Mouse (Mus musculus) lung, embryonic 16.5 days (tissue): ENCODE measurements around the gene Orai1. TPM values are rescaled to one million over a fixed set of nuclear protein-coding genes. Genes with fewer than 3 reads are reported as not detected.

Experiments
- ATAC-seq: fragments of 200-750 bp; cut with Nextera tagmentation; 2 replicates; pipeline ENCODE4 v1.8.0; 2017; ENCODE audit warnings: low read depth, mild to moderate bottlenecking, moderate library complexity
- H3K27ac ChIP-seq: fragments of 300-500 bp; sonication (generic); 2 replicates; pipeline ENCODE4 v1.5.1; 2014; ENCODE audit warnings: mild to moderate bottlenecking, control low read depth, low read length
- H3K27me3 ChIP-seq: fragments of 300-500 bp; sonication (generic); 2 replicates; pipeline ENCODE4 v1.6.1; 2014; ENCODE audit warnings: low read depth, low read length, mixed read lengths; ENCODE audit not compliant: control insufficient read depth, insufficient read depth
- H3K36me3 ChIP-seq: fragments of 300-500 bp; sonication (generic); 2 replicates; pipeline ENCODE4 v1.6.1; 2014; ENCODE audit warnings: low read length; ENCODE audit not compliant: control insufficient read depth, insufficient read depth
- H3K4me1 ChIP-seq: fragments of 300-500 bp; sonication (generic); replicated peaks from 2 replicates; pipeline ENCODE4 v1.6.1; 2014; ENCODE audit warnings: low read length, mixed read lengths; ENCODE audit not compliant: control insufficient read depth, insufficient read depth
- H3K4me2 ChIP-seq: fragments of 300-500 bp; sonication (generic); 2 replicates; pipeline ENCODE4 v1.6.1; 2014; ENCODE audit warnings: low read depth, low read length, control low read depth
- H3K4me3 ChIP-seq: fragments of 300-500 bp; sonication (generic); 2 replicates; pipeline ENCODE4 v1.5.1; 2014; ENCODE audit warnings: mild to moderate bottlenecking, low read length, control low read depth
- H3K9ac ChIP-seq: fragments of 300-500 bp; sonication (generic); 2 replicates; pipeline ENCODE4 v1.6.1; 2014; ENCODE audit warnings: low read length, control low read depth
- H3K9me3 ChIP-seq: fragments of 300-500 bp; sonication (generic); 2 replicates; pipeline ENCODE4 v1.6.1; 2016; ENCODE audit warnings: low read length; ENCODE audit not compliant: control insufficient read depth
- WGBS: fragments of 180-500 bp; shearing (Covaris S2); extraction: QIAGEN DNeasy Blood & Tissue Kit; methylation state at CpG from one replicate; pipeline ENCODE4 v1.1.7; 2014; 5-methylcytosine and 5-hydroxymethylcytosine counted together
- polyA plus RNA-seq: library from polyadenylated mRNA; unstranded; fragments of >200 nt; fragmentation: Nextera tagmentation; extraction: Ambion mirVana; gene quantifications from 2 replicates; pipeline ENCODE4 v1.2.1, GENCODE M21; 2015

Gene Orai1
- polyA plus RNA-seq, 1 experiment from 2014 or later, result 18.2 TPM

GRCm38 (mm10) chr5:123024312-123024711 lies 9.4 kb downstream of the Orai1 start:
- H3K27me3 ChIP-seq, result no peaks in the 10 kb centered on the region
- H3K4me1 ChIP-seq, result peaks cover 22% of the 10 kb centered on the region
- no peak overlapping the region for H3K27ac ChIP-seq
- no peak overlapping the region for H3K4me2 ChIP-seq
- 80% methylated on average over 6 of the region's 6 CpGs for WGBS
- no peaks in the 10 kb centered on the region for H3K9me3 ChIP-seq
- no peaks in the 10 kb centered on the region for H3K36me3 ChIP-seq
- no peak for ATAC-seq
- H3K9ac ChIP-seq, result no peak overlapping the region
- H3K4me3 ChIP-seq, result no peak overlapping the region

- no peak overlapping the region for H3K9ac ChIP-seq
- H3K4me3 ChIP-seq, result no peak overlapping the region
- H3K27ac ChIP-seq, result no peak overlapping the region
- H3K4me1 ChIP-seq, result peaks cover 16% of the 10 kb centered on the region
- H3K9me3 ChIP-seq, result no peaks in the 10 kb centered on the region
- no peak for ATAC-seq
- H3K27me3 ChIP-seq, result no peaks in the 10 kb centered on the region
- H3K4me2 ChIP-seq, result no peak overlapping the region
- peaks cover 1% of the 10 kb centered on the region; the same call in 1 of the 2 replicates for H3K36me3 ChIP-seq
- 72% methylated on average over 9 of the region's 9 CpGs for WGBS
Measured at GRCm38 (mm10) chr5:123024965-123025573, 10.2 kb downstream of the Orai1 start.

- H3K27ac ChIP-seq, result peak overlapping the region; percentile 41; the same call in 1 of the 2 replicates
- peaks cover 16% of the 10 kb centered on the region for H3K4me1 ChIP-seq
- no peaks in the 10 kb centered on the region for H3K27me3 ChIP-seq
- no peak for ATAC-seq
- no peak overlapping the region for H3K4me2 ChIP-seq
- peaks cover 8% of the 10 kb centered on the region for H3K36me3 ChIP-seq
- no peak overlapping the region for H3K9ac ChIP-seq
- H3K9me3 ChIP-seq, result peaks cover 3% of the 10 kb centered on the region; the same call in 1 of the 2 replicates
- H3K4me3 ChIP-seq, result no peak overlapping the region
- WGBS, result 49% methylated on average over 6 of the region's 6 CpGs
Measured at GRCm38 (mm10) chr5:123026414-123026813, 11.5 kb downstream of the Orai1 start.

GRCm38 (mm10) chr5:123027436-123027835 lies 12.6 kb downstream of the Orai1 start:
- ATAC-seq, result no peak
- Histone ChIP-seq H3K4me2 (no peak overlapping the region), H3K27ac (no peak overlapping the region), H3K27me3 (no peaks in the 10 kb centered on the region), H3K4me1 (peaks cover 16% of the 10 kb centered on the region), H3K36me3 (peaks cover 12% of the 10 kb centered on the region), H3K9ac (no peak overlapping the region), H3K4me3 (no peak overlapping the region), H3K9me3 (peaks cover 3% of the 10 kb centered on the region; the same call in 1 of the 2 replicates)
- 37% methylated on average over 6 of the region's 6 CpGs for WGBS

GRCm38 (mm10) chr5:123029729-123030128 lies 14.9 kb downstream of the Orai1 start:
- WGBS, result 83% methylated on average over 7 of the region's 7 CpGs
- Histone ChIP-seq H3K27me3 (no peaks in the 10 kb centered on the region), H3K9ac (no peak overlapping the region), H3K36me3 (peaks cover 12% of the 10 kb centered on the region), H3K9me3 (peaks cover 3% of the 10 kb centered on the region; the same call in 1 of the 2 replicates), H3K27ac (no peak overlapping the region), H3K4me3 (no peak overlapping the region), H3K4me2 (no peak overlapping the region), H3K4me1 (peaks cover 16% of the 10 kb centered on the region)
- ATAC-seq, result no peak

- Histone ChIP-seq H3K4me1 (peaks cover 17% of the 10 kb centered on the region), H3K4me2 (no peak overlapping the region), H3K9me3 (peaks cover 3% of the 10 kb centered on the region; the same call in 1 of the 2 replicates), H3K36me3 (peaks cover 12% of the 10 kb centered on the region), H3K27ac (no peak overlapping the region), H3K4me3 (no peak overlapping the region), H3K9ac (no peak overlapping the region), H3K27me3 (no peaks in the 10 kb centered on the region)
- ATAC-seq, result no peak
- 91% methylated on average over 3 of the region's 3 CpGs for WGBS
Measured at GRCm38 (mm10) chr5:123031312-123031711, 16.4 kb downstream of the Orai1 start.

GRCm38 (mm10) chr5:123033646-123034160 lies 18.8 kb downstream of the Orai1 start:
- Histone ChIP-seq H3K4me3 (no peak overlapping the region), H3K36me3 (peaks cover 12% of the 10 kb centered on the region), H3K9me3 (peaks cover 3% of the 10 kb centered on the region; the same call in 1 of the 2 replicates), H3K27ac (no peak overlapping the region), H3K9ac (no peak overlapping the region), H3K4me1 (peaks cover 3% of the 10 kb centered on the region; the same call in 1 of the 2 replicates), H3K27me3 (no peaks in the 10 kb centered on the region), H3K4me2 (no peak overlapping the region)
- ATAC-seq, result no peak
- WGBS, result 67% methylated on average over 7 of the region's 7 CpGs

- ATAC-seq, result no peak
- no peaks in the 10 kb centered on the region for H3K27me3 ChIP-seq
Measured at GRCm38 (mm10) chr5:123035089-123035488, 20.2 kb downstream of the Orai1 start.

GRCm38 (mm10) chr5:123035564-123035963 lies 20.7 kb downstream of the Orai1 start:
- 16% methylated on average over 6 of the region's 6 CpGs for WGBS
- Histone ChIP-seq H3K4me2 (no peak overlapping the region), H3K9ac (no peak overlapping the region), H3K27ac (no peak overlapping the region), H3K9me3 (peaks cover 3% of the 10 kb centered on the region; the same call in 1 of the 2 replicates), H3K4me1 (peaks cover 10% of the 10 kb centered on the region), H3K27me3 (no peaks in the 10 kb centered on the region), H3K4me3 (no peak overlapping the region), H3K36me3 (peaks cover 10% of the 10 kb centered on the region)
- peak; percentile 50; the same call in 1 of the 2 replicates for ATAC-seq

More at GRCm38 (mm10) chr5:123035089-123035488, 20.2 kb downstream of the Orai1 start:
- 80% methylated on average over 4 of the region's 4 CpGs for WGBS
- peaks cover 10% of the 10 kb centered on the region for H3K4me1 ChIP-seq
- no peak overlapping the region for H3K4me3 ChIP-seq
- H3K9me3 ChIP-seq, result peaks cover 3% of the 10 kb centered on the region; the same call in 1 of the 2 replicates
- H3K9ac ChIP-seq, result no peak overlapping the region
- no peak overlapping the region for H3K27ac ChIP-seq
- H3K4me2 ChIP-seq, result no peak overlapping the region
- H3K36me3 ChIP-seq, result peaks cover 11% of the 10 kb centered on the region
